Mouse (Mus musculus) C2C12 (cell line): ENCODE data around the gene Pcdh9. TPM values are rescaled to one million over a fixed set of nuclear protein-coding genes. Genes with fewer than 3 reads are reported as not detected.
A peak's percentile ranks its signal among the peaks of the same experiment; 100 is the strongest.

ENCODE experiments used
- H3K27me3 ChIP-seq: one replicate; pipeline ENCODE4 v1.6.1; 2011; ENCODE audit not compliant: control insufficient read depth, insufficient read depth, insufficient read length
- H3K36me3 ChIP-seq: one replicate; pipeline ENCODE4 v1.6.1; 2011; ENCODE audit not compliant: control insufficient read depth, insufficient read depth
- H3K4me3 ChIP-seq: one replicate; pipeline ENCODE4 v1.5.1; 2011; ENCODE audit warnings: mild to moderate bottlenecking, control low read depth; ENCODE audit not compliant: poor library complexity, insufficient read depth, severe bottlenecking
- H3K79me2 ChIP-seq: one replicate; pipeline ENCODE4 v1.6.1; 2011; ENCODE audit not compliant: control insufficient read depth, insufficient read depth
- H3K79me3 ChIP-seq: one replicate; pipeline ENCODE4 v1.6.1; 2011; ENCODE audit warnings: low read depth, control low read depth
- H3ac ChIP-seq: one replicate; pipeline ENCODE3; 2011; ENCODE audit warnings: low read depth; ENCODE audit not compliant: control insufficient read depth, insufficient read length
- CEBPB ChIP-seq: IDR thresholded peaks from one replicate; pipeline ENCODE4 v1.6.1; 2011; ENCODE audit warnings: low read depth, mild to moderate bottlenecking, control low read depth, moderate library complexity
- CTCF ChIP-seq: IDR thresholded peaks from one replicate; pipeline ENCODE4 v1.5.1; 2011; ENCODE audit not compliant: control insufficient read depth, insufficient read depth, insufficient read length
- FOSL1 ChIP-seq: IDR thresholded peaks from one replicate; pipeline ENCODE4 v1.8.0; 2011; ENCODE audit warnings: mild to moderate bottlenecking, low read length; ENCODE audit not compliant: poor library complexity, insufficient read depth, severe bottlenecking
- MAX ChIP-seq: IDR thresholded peaks from one replicate; pipeline ENCODE4 v1.6.1; 2011; ENCODE audit warnings: mild to moderate bottlenecking, control low read depth
- MYOD1 ChIP-seq: IDR thresholded peaks from one replicate; pipeline ENCODE4 v1.6.1; 2011; ENCODE audit warnings: low read depth; ENCODE audit not compliant: control insufficient read depth, insufficient read length
- MYOG ChIP-seq: IDR thresholded peaks from one replicate; pipeline ENCODE4 v1.6.1; 2011; ENCODE audit not compliant: control insufficient read depth, insufficient read length; ENCODE audit errors: extremely low read depth
- USF1 ChIP-seq: IDR thresholded peaks from one replicate; pipeline ENCODE4 v1.6.1; 2011; ENCODE audit warnings: low read depth, mild to moderate bottlenecking, control low read depth, moderate library complexity
- polyA plus RNA-seq: library from polyadenylated mRNA; unstranded; fragments of >200 nt; fragmentation: generic; extraction: Trizol; gene quantifications from one replicate; pipeline ENCODE4 v1.2.1, GENCODE M21; 2012; ENCODE audit warnings: missing spikeins

The Pcdh9 gene
- polyA plus RNA-seq, 1 experiment: not detected

DNA sequence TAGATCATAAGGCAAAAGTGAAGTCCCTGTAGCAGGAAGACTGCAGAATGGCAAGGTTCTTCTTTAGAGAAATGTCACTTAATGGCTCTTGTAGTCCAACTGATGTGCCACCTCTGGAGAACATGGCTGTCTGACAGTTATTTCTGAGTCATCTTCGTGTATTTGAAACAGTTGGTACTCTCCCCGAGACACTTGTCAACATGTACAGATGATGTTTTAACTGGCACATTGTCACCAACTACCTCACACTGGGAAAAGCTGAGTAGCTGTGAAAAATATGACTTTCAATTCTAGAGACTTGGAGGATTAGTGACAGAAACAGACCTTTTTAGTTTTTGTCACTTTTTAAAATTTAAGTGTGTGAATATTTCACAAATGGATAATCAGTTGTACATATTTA, 804.8 kb downstream of the Pcdh9 start:
- Histone ChIP-seq H3K79me3 (no peaks in the 10 kb centered on the region), H3K4me3 (no peak overlapping the region), H3ac (no peak overlapping the region), H3K79me2 (no peaks in the 10 kb centered on the region), H3K27me3 (no peaks in the 10 kb centered on the region), H3K36me3 (no peaks in the 10 kb centered on the region)
- TF ChIP-seq CEBPB (no peak), FOSL1 (no peak), CTCF (no peak), MYOG (no peak), MAX (no peak), USF1 (no peak), MYOD1 (no peak)

DNA sequence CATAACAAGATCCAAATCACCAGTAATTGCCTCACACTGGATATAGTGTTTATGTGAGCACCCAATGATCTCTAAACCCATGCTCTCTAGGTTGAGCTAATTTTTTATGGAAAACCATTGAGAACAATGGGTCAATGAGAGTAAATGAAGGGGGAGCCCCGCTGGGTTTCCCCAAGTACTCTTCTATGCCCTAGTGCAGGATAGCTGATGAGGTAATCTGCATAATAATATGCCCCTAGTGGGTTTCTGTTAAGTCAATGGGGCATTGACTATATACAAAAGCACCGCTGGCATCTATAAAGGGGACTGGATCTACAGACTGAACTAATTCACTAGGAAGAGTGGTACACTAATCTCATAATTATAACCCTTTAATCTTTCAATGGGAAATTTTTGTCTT, 807.3 kb downstream of the Pcdh9 start:
- H3K79me2 ChIP-seq: no peaks in the 10 kb centered on the region
- no peaks in the 10 kb centered on the region for H3K36me3 ChIP-seq
- TF ChIP-seq CEBPB (no peak), MAX (no peak), FOSL1 (no peak), USF1 (no peak), MYOD1 (no peak), CTCF (no peak), MYOG (no peak)
- H3K27me3 ChIP-seq: no peaks in the 10 kb centered on the region
- H3ac ChIP-seq: no peak overlapping the region
- no peaks in the 10 kb centered on the region for H3K79me3 ChIP-seq
- H3K4me3 ChIP-seq: no peak overlapping the region

DNA sequence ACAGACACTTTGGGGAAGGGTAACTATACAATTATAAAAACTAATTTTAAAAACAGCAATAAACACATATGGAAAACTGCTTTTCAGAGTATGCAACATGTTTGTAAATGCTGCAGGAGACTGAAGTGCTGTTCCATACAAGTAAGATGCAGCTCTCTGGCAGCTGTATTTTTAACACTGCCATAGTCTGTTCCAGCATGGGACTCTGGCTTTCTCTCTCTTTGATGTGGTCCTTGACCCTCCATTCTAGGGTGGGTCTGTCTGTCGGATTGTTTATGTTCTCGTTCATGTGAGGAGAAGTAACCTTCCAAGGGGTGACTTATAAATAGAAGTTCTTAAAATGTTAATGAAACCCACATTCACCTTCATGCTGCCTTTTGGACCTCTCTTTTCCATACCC, 809.6 kb downstream of the Pcdh9 start:
- Histone ChIP-seq H3ac (no peak overlapping the region), H3K79me3 (no peaks in the 10 kb centered on the region), H3K79me2 (no peaks in the 10 kb centered on the region), H3K36me3 (no peaks in the 10 kb centered on the region), H3K4me3 (no peak overlapping the region), H3K27me3 (no peaks in the 10 kb centered on the region)
- no peak for TF ChIP-seq MYOG
- TF ChIP-seq FOSL1: no peak
- no peak for TF ChIP-seq MAX
- TF ChIP-seq MYOD1: no peak
- TF ChIP-seq CEBPB: no peak
- no peak for TF ChIP-seq USF1
- TF ChIP-seq CTCF: no peak

DNA sequence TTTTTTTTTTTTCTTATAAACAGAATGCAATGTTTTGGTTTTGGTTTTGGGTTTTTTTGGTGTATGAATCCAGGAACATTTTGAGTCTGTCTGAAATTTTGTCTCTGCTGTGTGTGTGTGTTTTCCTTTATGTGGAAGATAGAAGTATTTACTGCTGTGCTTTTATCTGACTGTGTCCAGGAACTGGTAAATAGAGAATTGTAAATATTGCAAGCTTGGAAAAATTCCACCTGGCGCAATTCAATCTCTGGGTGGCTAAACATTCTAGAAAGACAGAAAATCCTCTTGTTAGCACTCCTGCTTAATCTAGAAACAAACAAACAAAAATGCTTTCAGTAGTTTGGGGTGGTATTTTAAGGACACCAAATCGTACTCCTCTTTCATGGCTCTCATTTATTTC, 814.7 kb downstream of the Pcdh9 start:
- H3K36me3 ChIP-seq: no peaks in the 10 kb centered on the region
- H3K27me3 ChIP-seq: no peaks in the 10 kb centered on the region
- H3ac ChIP-seq: no peak overlapping the region
- no peaks in the 10 kb centered on the region for H3K79me2 ChIP-seq
- H3K79me3 ChIP-seq: no peaks in the 10 kb centered on the region
- H3K4me3 ChIP-seq: no peak overlapping the region
- TF ChIP-seq CEBPB (no peak), CTCF (no peak), FOSL1 (no peak), MYOD1 (no peak), MYOG (no peak), USF1 (no peak), MAX (no peak)

GRCm38 (mm10) chr14:93072346-93072745, 818.1 kb downstream of the Pcdh9 start:
- TF ChIP-seq MYOG: no peak
- H3K36me3 ChIP-seq: no peaks in the 10 kb centered on the region
- no peaks in the 10 kb centered on the region for H3K79me3 ChIP-seq
- H3ac ChIP-seq: no peak overlapping the region
- H3K79me2 ChIP-seq: no peaks in the 10 kb centered on the region
- no peak overlapping the region for H3K4me3 ChIP-seq
- no peaks in the 10 kb centered on the region for H3K27me3 ChIP-seq

- Histone ChIP-seq H3K4me3 (no peak overlapping the region), H3K79me2 (no peaks in the 10 kb centered on the region), H3K36me3 (no peaks in the 10 kb centered on the region), H3K79me3 (no peaks in the 10 kb centered on the region), H3K27me3 (no peaks in the 10 kb centered on the region), H3ac (no peak overlapping the region)
- TF ChIP-seq MYOD1: no peak
- no peak for TF ChIP-seq MYOG
- peak; percentile 81 for TF ChIP-seq CEBPB
These were observed 820.3 kb downstream of the Pcdh9 start for GRCm38 (mm10) chr14:93070140-93070539.
